In the genomic region with DNA sequence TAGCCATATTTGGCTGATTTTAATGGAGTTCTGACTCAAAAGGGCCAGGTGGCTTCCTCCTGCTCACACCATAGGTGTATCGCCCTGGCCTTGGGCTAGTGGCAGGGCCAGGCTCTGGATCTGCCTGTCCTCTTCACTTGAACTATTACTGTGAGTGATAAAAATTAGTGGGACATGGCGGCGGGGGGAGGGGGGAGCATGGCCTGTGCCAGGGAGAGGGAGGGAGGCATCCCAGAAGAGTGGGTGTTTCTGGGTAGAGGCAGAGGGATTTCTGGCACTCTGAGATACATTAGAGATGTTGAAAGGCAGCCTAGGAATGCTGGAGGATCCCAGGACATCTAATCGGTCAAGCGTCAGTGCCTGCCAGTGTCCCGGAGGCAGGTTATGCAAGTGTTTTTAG, we compare ENCODE assay signal across 23 mouse cellular contexts.
"Had no signal": no experiment of that assay in that cellular context is flagged by ENCODE, and none has a peak within 500 bp of the region (broad histone marks: within the 10 kb centered on the region; RNA-seq: fewer than 3 reads in every experiment).

No protein-coding gene starts in this region.

- H3K27ac ChIP-seq: gastrocnemius, adult 2 months; heart, embryonic 13.5 days; heart, embryonic 15.5 days; hindbrain, embryonic 13.5 days; hindbrain, embryonic 15.5 days; hindbrain, postnatal 0 days; limb, embryonic 13.5 days; limb, embryonic 15.5 days; liver, embryonic 12.5 days; liver, embryonic 14.5 days had no signal

- H3K9me3 ChIP-seq: heart, embryonic 13.5 days; heart, embryonic 15.5 days; hindbrain, embryonic 13.5 days; hindbrain, embryonic 15.5 days; limb, embryonic 13.5 days; limb, embryonic 15.5 days; liver, embryonic 12.5 days had no signal

- H3K9ac ChIP-seq: heart, embryonic 13.5 days; heart, embryonic 15.5 days; hindbrain, embryonic 13.5 days; hindbrain, embryonic 15.5 days; limb, embryonic 13.5 days; limb, embryonic 15.5 days; liver, embryonic 12.5 days; liver, embryonic 14.5 days had no signal

- DNase-seq: gastrocnemius, adult 2 months; gastrocnemius, postnatal 10 days; gastrocnemius, postnatal 25 days; heart, postnatal 14 days; heart, postnatal 36 days; kidney, adult 11 months; kidney, adult 2 months; kidney, postnatal 14 days; kidney, postnatal 36 days; layer of hippocampus, adult 9-11 months; layer of hippocampus, postnatal 36 days; left cerebral cortex, postnatal 4 days had no signal

- H3K4me3 ChIP-seq: gastrocnemius, adult 2 months; heart, embryonic 13.5 days; heart, embryonic 15.5 days; hindbrain, embryonic 13.5 days; hindbrain, embryonic 15.5 days; limb, embryonic 13.5 days; limb, embryonic 15.5 days; liver, embryonic 12.5 days had no signal

- ATAC-seq: hindbrain, postnatal 0 days; intestine, embryonic 16.5 days; liver, embryonic 12.5 days had no signal

- H3K4me1 ChIP-seq: heart, embryonic 13.5 days; heart, embryonic 15.5 days; hindbrain, embryonic 15.5 days; limb, embryonic 13.5 days; limb, embryonic 15.5 days; liver, embryonic 12.5 days had no signal

- H3K27me3 ChIP-seq: heart, embryonic 15.5 days; hindbrain, embryonic 15.5 days; limb, embryonic 13.5 days; limb, embryonic 15.5 days; liver, embryonic 12.5 days had no signal

- H3K4me2 ChIP-seq: heart, embryonic 11.5 days; heart, embryonic 13.5 days; heart, embryonic 15.5 days; hindbrain, embryonic 13.5 days; hindbrain, embryonic 15.5 days; limb, embryonic 13.5 days; limb, embryonic 15.5 days; liver, embryonic 12.5 days had no signal

- H3K36me3 ChIP-seq: heart, embryonic 13.5 days; heart, embryonic 15.5 days; hindbrain, embryonic 13.5 days; hindbrain, embryonic 15.5 days; limb, embryonic 13.5 days; limb, embryonic 15.5 days; liver, embryonic 12.5 days had no signal
